Mouse (Mus musculus) gastrocnemius, postnatal 14 days (tissue): ENCODE results near the gene Car4. TPM values are rescaled to one million over a fixed set of nuclear protein-coding genes. Genes with fewer than 3 reads are reported as not detected.

Source experiments
- DNase-seq: peaks from one replicate; pipeline ENCODE4 v3.0.0; 2021; ENCODE audit warnings: mixed read lengths
- intact Hi-C: fragments of 180-260 bp; cut with DNase I; formaldehyde crosslinking; loops from one replicate; pipeline ENCODE4 v1.15.1; 2025; ENCODE audit warnings: low total_unique reads
- total RNA-seq, 2 experiments: library from RNA; stranded (reverse); gene quantifications; 2 replicates each; pipeline ENCODE4 v1.2.3; 2021

Car4 gene
- total RNA-seq, 2 experiments from 2014 or later, result 18.3 to 28.3 TPM

DNA sequence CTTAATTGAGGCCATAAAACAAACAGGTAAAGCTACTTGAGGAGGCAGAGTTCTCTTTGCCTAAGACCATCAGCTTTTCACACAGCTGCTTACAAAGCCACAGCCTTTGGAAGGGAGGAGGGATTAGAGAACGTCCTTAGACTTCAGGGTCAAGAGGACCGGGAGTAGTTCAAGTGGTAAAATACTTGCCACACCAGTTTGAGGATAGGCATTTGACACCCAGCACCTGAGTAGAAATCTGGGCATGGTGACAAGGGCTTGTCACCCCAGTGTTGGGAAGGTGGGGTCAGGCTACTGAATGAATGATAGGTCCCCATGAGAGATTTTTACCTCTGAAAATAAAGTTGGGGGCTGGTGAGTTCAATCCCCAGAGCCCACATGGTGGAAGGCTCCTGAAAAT, 5.0 kb upstream of the Car4 start:
- intact Hi-C loops, result loop anchor here (2.0 kb wide), 1 partner anchor 26 kb away; no protein-coding TSS in a partner anchor
- DNase-seq, result no peak

DNA sequence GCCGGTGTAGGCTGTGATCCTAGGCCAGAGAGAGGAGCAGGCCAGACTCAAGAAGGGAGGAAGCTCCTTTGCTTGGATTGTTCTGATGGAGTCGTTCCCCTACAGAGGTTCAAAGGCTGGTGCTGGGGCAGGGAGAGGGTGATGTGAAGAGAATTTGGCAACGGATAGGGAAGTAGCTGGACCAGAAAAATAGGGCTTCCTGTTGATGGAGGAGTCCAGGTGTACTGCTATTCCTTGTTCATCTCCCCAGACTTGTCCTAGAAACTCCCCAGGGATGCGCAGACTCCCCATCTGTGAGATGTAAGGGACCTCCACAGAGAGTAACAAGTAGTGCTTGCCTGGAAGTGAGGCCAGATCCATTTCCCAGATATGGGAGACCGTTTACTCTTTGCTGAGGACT, 1.2 kb upstream of the Car4 start:
- intact Hi-C loops, result no loop called here
- DNase-seq, result no peak

DNA sequence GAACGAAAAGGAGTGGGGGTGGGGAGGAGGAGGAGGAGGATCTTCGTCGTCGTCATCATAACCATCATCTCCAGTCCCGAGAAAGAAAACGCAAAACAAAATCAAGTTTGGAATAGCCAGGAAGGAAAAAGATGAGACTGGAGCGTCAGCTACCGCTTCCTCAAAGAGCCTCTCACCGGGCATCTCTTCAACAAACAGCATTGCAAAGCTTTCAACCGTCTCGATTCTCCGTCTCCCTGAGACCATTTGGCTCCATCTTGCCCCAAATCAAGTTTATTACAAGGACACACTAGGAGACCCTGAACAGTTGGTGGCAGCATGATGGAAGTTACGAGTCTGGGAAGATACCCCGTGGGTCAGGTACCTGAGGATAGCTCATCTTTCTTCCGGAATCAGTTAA, 415 bp upstream of the Car4 start:
- intact Hi-C loops, result no loop called here

DNA sequence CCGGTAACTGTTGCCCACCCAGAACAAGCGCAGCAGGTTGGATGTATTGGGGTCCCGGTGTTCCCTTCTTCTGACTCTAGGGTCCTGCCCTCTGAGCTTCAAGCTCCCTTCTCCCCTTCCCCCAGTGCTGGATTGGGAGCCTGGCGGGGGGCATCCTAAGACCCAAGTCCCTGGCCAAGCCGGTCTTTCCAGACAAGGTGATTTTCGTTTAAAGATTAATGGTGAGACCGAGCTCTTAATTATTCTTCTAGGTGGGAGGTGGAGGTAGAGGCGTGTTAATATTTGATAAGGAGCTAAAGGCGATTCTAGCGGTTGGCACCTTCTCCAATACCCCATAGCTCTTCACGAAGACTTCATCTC, 665 bp downstream of the Car4 start:
- no peak for DNase-seq
- intact Hi-C loops, result no loop called here

More for the DNA sequence above, 415 bp upstream of the Car4 start:
- DNase-seq, result no peak

DNA sequence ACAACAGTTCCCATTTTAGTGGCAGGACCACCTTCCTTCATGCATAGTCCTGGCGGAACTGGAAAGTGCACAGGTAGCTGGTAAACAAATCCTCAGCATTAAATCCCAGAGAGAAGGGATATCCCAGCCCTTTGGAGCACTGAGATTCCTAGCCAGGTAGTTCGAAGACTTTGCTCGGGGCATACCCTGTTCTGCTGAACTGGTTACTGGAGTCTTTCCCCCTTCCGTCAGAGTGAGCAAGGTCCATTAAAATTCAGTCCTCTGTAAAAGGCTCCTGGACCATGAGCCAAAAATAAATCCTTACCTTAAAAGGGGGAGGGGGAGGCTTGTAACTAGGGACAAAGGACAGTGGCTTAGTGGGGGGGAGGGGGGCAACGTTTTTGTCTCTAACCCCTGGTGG, 1.6 kb downstream of the Car4 start:
- no peak for DNase-seq
- intact Hi-C loops, result no loop called here

DNA sequence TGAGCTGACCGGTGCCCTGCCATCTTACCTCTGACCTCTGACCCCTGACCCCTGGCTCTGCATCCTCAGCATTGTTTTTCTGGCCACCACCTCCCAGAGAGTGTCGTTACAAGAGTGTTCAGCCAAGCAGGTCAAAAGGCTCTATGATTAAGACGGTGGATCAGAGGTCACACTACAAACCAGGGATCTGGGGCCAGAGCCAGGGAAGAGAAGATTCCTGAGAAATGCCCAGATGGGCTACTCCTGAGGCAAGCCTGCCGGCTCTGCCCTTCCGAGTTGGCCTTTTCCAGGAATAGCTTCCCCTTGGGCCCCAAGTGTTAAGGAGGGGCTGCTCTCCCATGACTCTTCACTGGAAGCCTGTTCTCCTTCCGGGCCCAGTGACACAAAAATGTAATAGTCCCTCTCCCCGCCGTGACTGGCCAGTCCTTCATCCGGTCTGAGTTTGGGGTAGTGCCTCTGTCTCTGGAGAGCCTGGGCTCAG, 2.2 kb downstream of the Car4 start:
- DNase-seq, result peak; percentile 42
- intact Hi-C loops, result no loop called here

DNA sequence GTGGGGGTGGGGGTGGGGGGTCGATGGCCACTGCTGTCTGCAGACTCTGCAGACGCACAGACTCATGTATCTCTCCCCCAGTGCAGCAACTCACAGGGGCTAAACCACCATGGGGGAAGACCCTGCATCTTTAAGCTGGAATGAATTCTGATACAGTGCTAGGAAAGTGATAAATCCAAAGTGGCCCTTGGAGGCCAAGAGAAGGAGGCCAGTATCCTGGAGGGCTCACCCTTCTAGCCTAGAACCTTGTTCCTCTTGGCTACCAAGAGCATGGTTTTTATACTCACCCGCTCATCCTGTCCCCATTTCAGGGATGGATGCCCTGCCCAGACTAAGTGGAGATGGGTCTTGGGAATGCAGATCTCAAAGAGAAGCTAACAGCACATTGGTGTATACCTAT, 2.7 kb downstream of the Car4 start:
- intact Hi-C loops, result no loop called here
- DNase-seq, result no peak

DNA sequence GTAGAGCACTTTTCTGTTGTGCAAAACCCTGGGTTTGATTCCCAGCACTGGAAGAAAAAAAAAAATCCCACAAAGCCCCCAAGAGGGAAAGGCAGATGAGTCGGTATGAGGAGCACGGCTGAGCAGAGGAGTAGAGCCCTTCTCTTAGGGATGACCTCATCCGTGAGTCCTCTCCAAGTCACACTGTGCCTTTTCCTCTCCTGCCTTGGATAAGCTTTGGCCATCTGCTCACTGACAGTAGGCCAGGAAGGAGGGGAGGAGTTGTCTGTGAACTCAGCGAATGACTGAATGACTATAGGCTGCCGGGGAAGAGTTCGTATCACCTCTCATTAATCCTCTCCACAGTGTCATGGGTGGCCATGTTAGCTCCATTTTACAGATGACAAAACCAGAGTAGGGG, 3.2 kb downstream of the Car4 start:
- DNase-seq, result no peak
- intact Hi-C loops, result no loop called here

DNA sequence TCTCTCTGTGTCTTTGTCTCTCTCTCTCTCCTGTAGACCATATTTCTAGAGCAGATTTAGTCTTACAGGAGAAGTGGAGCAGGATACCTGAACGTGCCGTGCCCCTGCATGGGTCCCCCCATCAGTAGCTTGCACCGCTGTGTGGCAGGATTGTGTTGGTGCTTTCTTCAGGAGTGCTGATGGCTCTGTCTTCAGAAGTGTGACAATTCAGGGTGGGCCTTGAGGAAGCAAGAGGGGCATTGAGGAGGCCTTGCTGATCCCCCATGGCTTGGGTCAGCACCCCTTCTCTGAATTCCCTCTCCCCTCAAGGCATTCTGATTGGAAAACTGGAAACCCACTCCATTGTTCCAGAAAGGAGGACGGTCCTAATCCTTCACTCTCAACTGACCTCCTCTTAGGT, 4.0 kb downstream of the Car4 start:
- intact Hi-C loops, result no loop called here

DNA sequence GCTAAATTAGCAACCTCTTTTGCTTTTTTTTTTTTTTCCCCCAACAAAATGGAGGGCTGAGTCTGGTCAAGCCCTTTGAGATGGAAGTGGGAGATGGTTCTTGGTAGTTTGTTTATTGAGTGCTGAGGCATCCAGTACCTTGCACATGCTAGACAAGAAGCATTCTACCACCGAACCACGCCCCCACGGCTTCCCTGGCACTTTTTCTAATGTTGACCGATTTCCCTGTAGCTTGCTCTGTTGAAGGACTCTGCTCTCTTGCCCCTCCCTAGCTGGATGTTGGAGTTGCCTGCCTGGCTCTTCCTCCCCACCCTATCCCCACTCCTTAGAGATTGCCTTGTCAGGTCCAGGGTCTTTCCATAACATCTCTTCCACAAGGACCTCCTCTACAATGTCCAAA, 5.0 kb downstream of the Car4 start:
- intact Hi-C loops, result no loop called here
- no peak for DNase-seq

More for the DNA sequence above, 4.0 kb downstream of the Car4 start:
- no peak for DNase-seq

DNA sequence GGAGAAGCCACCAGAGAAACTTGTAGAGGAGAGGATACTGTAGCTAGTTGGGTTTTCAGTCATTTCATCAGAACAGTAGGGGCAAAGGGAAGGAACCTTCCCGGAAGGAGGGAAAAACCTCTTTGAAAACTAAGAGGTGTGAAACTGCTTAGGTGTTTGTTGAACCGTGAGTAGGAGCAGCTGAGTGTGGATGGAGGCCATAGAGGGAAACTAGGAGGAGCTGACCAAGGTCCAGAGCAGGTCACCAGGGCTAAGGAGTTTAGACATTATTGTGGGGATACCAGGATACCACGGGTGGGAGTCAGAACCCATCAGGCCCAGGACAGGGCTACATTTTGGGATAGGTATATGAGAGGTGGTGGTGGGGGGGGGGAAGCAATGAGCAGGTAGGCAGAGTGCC, 6.0 kb downstream of the Car4 start:
- no peak for DNase-seq
- intact Hi-C loops, result no loop called here

DNA sequence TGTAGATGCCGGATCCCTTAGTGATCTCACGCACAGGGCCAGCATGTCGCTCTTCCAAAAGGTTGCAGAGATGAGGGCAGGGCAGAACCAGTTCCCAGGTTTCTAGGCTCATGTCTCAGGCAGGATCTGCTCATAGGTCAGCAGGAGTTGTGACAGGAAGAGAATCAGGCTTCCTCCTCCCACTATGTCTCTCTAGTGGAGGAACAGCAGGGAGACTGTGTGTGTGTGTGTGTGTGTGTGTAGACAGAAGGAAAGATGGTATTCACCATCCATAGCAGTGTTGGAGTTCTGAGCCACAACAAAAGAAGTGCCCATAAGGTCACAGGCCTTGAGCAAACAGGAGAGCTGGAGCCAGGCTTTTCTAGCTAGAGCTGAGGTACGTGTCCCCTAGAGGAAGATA, 9.1 kb downstream of the Car4 start:
- intact Hi-C loops, result no loop called here
- no peak for DNase-seq

DNA sequence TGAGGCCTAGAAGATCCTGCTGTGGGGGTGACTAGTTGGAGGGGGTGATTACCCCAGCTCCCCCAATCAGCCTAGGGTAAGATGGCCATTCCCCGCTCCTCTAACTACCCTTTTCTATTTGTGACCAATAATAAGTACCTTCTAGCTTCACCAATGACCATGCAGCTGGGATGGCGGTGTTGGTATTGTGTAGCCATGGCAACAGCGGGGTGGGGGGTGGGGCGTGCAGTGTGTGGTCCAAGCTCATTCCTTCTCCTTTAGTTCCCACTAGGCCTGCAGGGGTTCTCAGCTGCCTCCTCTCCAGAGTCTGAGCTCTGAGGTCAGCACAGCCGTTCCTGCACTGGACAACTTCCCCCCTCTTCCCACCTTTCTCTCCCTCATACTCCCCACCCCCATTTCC, 9.5 kb downstream of the Car4 start:
- no peak for DNase-seq
- intact Hi-C loops, result no loop called here

DNA sequence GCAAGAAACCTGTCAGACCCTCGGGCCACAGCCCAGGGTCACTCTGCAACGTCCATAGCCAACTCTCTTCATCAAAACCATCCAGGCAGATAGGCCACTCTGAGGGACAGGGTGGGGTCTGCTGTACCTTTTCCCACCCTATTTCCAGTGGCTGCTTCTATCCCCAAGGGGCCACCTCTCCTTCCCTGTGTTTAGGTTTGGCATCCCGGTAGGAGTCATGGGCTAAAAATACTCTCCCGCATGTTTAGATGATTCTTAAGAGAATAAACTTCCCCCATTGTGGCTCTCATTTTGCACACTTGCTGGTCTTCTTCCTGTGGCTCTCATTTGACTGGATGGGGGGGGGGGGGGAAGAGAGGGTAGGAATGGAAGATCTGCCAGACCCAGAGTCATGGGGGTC, 10.7 kb downstream of the Car4 start:
- DNase-seq, result no peak
- intact Hi-C loops, result no loop called here

DNA sequence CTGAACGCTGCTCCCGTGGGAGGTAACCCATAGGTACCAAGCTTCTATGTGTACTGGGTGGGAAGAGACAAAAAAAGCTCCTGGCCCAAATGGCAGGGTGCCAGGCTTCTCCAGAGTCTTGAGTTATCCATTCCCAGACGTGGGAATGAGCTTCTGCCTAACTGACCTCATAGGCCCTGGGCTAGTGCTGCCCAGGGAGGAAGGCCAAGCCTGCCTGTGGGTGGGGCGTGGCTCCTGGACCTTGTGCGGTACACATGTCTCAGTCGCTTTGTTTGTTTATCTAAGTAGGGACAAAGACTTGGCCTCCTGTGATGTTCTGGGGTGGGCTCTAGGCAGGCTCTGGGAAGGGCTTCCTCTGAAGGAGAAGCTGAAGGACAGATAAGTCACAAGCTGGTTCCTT, 11.2 kb downstream of the Car4 start:
- intact Hi-C loops, result no loop called here
- peak; percentile 48 for DNase-seq

DNA sequence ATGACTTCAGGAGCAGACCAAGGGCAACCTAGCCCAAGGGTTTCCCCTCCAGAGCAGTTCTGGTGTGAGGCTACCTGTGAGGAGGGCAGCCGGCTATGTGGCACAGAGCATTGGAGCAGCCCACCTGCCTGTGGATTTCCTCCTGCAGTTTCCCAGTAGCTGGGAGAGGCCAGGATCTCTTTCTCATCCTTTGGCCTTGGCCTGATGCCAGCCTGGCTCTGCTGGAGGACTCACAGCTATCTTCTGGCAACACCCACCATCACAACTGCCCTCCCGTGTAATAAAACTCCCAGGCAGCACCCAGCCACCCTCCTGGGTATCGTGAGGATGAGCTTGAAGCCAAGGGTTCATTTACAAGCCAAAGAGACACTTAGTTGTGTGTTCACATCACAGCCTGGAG, 14.5 kb downstream of the Car4 start:
- DNase-seq, result no peak

DNA sequence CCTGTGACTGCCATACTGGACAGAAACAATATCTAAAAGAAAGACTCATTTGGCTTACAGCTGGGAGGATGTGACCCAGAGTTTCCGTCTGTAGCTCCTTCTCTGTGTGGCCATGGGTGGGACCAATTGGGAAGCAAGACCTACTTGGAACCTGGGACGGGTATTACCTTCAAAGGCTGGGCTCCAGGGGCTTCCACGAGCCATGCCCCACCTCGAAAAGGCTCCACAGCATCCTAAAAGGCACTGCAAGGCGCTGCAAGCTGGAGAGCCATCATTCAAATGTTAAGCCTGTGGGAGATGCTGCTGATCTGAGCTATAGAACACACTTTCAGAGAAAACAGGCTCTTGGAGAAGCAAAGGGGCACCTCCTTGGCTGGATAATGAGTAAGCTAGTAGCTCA, 16.1 kb downstream of the Car4 start:
- DNase-seq, result no peak
- intact Hi-C loops, result no loop called here

More for the DNA sequence above, 14.5 kb downstream of the Car4 start:
- intact Hi-C loops, result no loop called here

DNA sequence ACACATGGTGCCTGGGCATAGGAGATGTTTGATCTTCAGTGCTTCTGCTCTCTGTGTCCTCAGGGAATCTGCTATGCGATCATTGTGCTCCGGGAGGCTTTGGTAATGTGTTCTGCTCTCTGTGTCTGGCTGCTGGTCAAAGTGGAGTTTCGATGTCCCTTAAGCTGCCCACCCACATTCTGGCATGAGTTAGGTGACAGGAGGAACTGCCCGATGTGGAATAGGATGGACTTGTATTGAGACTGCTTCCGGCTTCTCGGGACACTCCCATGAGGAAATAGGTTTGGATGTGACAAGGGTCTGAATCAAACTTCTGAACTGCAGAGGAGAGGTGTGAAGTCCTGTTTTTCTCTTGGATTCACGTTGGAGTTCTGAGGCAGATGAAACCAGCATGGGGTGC, 17.0 kb downstream of the Car4 start:
- DNase-seq, result no peak
- intact Hi-C loops, result no loop called here

DNA sequence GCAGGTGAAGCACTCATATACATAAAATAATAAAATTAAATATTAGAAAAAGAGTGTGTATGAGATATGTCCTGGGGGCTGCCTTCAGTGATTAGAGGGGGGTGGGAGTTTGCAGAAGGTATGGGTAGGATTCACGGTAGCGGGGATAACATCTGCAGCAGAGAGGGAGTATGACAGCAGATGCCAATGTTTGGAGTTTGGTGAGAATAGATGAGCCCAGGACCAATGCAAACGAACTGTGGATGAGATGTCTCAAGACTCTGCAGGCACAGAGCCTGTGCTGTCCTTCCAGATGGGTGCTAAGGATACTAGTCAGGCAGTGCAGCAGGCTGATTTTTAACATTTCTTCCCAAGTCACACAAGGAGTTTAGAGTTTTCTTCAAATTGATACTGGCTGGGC, 19.1 kb downstream of the Car4 start:
- intact Hi-C loops, result no loop called here
- no peak for DNase-seq

DNA sequence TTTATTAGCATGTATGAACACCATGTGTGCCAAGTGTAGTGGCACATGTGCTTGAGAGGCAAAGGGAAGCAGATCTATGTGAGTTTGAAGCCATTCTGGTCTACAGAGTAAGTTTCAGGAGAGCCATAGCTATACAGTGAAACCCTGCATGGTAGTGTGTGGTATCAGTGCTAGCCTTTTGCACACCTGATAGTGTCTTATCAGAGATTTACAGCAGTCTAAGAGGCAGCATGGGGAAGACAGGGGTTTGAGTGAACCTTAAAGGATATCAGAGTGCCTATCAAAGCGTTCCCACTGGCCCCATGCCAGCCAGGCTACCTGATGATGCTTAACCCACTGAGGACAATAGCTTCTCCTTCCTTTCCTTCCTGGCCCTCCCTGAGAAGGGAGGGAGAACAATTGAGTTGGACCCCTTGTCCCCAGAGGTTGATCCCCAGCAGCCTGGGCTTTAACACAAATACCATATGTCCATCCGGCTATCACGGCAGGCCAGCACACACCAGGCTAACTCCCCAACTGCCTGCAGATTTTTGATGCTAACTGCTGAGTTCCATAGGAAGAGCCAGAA, 19.9 kb downstream of the Car4 start:
- intact Hi-C loops, result no loop called here
- DNase-seq, result peak; percentile 42

DNA sequence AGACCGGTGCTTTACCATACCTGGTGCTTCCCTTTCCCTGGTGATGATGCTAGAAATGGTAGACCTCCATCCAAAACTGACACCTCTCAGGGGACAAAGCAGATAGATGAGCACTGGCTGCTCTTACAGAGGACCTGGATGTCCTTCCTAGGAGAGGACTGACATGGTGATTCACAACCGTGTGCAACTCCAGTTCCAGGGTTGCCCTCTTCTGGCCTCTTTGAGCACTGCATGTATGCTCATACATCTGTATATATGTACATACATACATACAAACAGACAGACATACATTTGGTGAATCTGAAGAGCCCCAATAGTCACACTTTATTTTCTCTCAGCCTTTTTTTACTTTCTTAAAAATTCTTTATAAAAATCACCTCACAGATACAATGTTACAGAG, 20.5 kb downstream of the Car4 start:
- intact Hi-C loops, result no loop called here
- DNase-seq, result no peak

DNA sequence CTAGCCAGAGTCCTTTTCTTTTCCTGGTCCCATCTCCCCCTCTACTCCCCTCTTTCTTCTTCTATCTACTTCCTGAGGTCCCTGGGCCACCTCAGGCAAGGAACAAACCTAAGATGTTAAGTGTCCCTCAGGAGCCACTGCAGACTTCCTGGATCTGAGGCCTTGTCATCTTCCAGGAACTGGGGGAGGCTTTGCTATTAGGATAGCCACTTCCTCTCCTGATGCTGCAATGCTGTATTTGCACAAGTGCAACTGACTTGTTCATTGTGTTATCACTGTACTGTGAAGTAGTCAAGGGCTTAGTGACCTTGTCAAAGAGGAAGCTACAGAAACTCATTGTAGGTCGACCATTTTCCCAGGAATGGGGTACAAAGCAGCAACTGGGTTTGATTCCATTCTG, 21.8 kb downstream of the Car4 start:
- no peak for DNase-seq
- intact Hi-C loops, result no loop called here
